Mouse (Mus musculus): ENCODE data around the gene Gucy1b2. TPM values are rescaled to one million over a fixed set of nuclear protein-coding genes. Genes with fewer than 3 reads are reported as not detected.

Gucy1b2 gene
- polyA plus RNA-seq, 2 experiments = 0.10 to 0.15 TPM

- WGBS = 56% methylated on average over 9 of the region's 9 CpGs
- H3K27me3 ChIP-seq (ENCODE audit: control insufficient read depth, insufficient read depth, low read length) = no peaks in the 10 kb centered on the region
- no peak overlapping the region for H3K27ac ChIP-seq (replicated peaks; ENCODE audit: low read depth, low read length)
- TF ChIP-seq POLR2A (IDR thresholded peaks at IDR 0.05; ENCODE audit: borderline replicate concordance, extremely low read depth, insufficient read depth, insufficient read length) = no peak
- ATAC-seq (ENCODE audit: low FRiP score, low read depth) (no peak), DNase-seq (ENCODE audit: low spot score) (no peak)
- H3K4me1 ChIP-seq (ENCODE audit: control insufficient read depth, insufficient read depth, low read length) = peaks cover 2% of the 10 kb centered on the region; the same call in 1 of the 2 replicates
- no peak overlapping the region for H3K4me3 ChIP-seq (replicated peaks; ENCODE audit: low read length)
- H3K9me3 ChIP-seq (ENCODE audit: control insufficient read depth, low read length) = no peaks in the 10 kb centered on the region
- no peak overlapping the region for H3K4me2 ChIP-seq (replicated peaks; ENCODE audit: low read depth, low read length, severe bottlenecking)
- no peaks in the 10 kb centered on the region for H3K36me3 ChIP-seq (ENCODE audit: control insufficient read depth, insufficient read depth, low read length)
- no peak overlapping the region for H3K9ac ChIP-seq (ENCODE audit: low read depth, low read length, severe bottlenecking)
Measured at GRCm38 (mm10) chr14:62454760-62455569, 1.1 kb downstream of the Gucy1b2 start.

GRCm38 (mm10) chr14:62454136-62454535 lies 2.0 kb downstream of the Gucy1b2 start:
- ATAC-seq (ENCODE audit: low FRiP score, low read depth) (no peak), DNase-seq (ENCODE audit: low spot score) (no peak)
- H3K4me3 ChIP-seq (replicated peaks; ENCODE audit: low read length) = no peak overlapping the region
- H3K27me3 ChIP-seq (ENCODE audit: control insufficient read depth, insufficient read depth, low read length) = no peaks in the 10 kb centered on the region
- H3K36me3 ChIP-seq (ENCODE audit: control insufficient read depth, insufficient read depth, low read length) = no peaks in the 10 kb centered on the region
- no peak overlapping the region for H3K4me2 ChIP-seq (replicated peaks; ENCODE audit: low read depth, low read length, severe bottlenecking)
- H3K9me3 ChIP-seq (ENCODE audit: control insufficient read depth, low read length) = no peaks in the 10 kb centered on the region
- no peak overlapping the region for H3K27ac ChIP-seq (replicated peaks; ENCODE audit: low read depth, low read length)
- TF ChIP-seq POLR2A (IDR thresholded peaks at IDR 0.05; ENCODE audit: borderline replicate concordance, extremely low read depth, insufficient read depth, insufficient read length) = no peak
- peaks cover 2% of the 10 kb centered on the region; the same call in 1 of the 2 replicates for H3K4me1 ChIP-seq (ENCODE audit: control insufficient read depth, insufficient read depth, low read length)
- WGBS = 61% methylated on average over 3 of the region's 3 CpGs
- no peak overlapping the region for H3K9ac ChIP-seq (ENCODE audit: low read depth, low read length, severe bottlenecking)

- no peak overlapping the region for H3K9ac ChIP-seq (ENCODE audit: low read depth, low read length, severe bottlenecking)
- peaks cover 2% of the 10 kb centered on the region; the same call in 1 of the 2 replicates for H3K4me1 ChIP-seq (ENCODE audit: control insufficient read depth, insufficient read depth, low read length)
- no peak overlapping the region for H3K27ac ChIP-seq (replicated peaks; ENCODE audit: low read depth, low read length)
- WGBS = 75% methylated on average over 11 of the region's 11 CpGs
- H3K4me2 ChIP-seq (replicated peaks; ENCODE audit: low read depth, low read length, severe bottlenecking) = no peak overlapping the region
- H3K36me3 ChIP-seq (ENCODE audit: control insufficient read depth, insufficient read depth, low read length) = no peaks in the 10 kb centered on the region
- DNase-seq (ENCODE audit: low spot score) = no peak
- no peaks in the 10 kb centered on the region for H3K27me3 ChIP-seq (ENCODE audit: control insufficient read depth, insufficient read depth, low read length)
- TF ChIP-seq POLR2A (IDR thresholded peaks at IDR 0.05; ENCODE audit: borderline replicate concordance, extremely low read depth, insufficient read depth, insufficient read length) = no peak
- no peak overlapping the region for H3K4me3 ChIP-seq (replicated peaks; ENCODE audit: low read length)
- ATAC-seq (ENCODE audit: low FRiP score, low read depth) = no peak
- no peaks in the 10 kb centered on the region for H3K9me3 ChIP-seq (ENCODE audit: control insufficient read depth, low read length)
Measured at GRCm38 (mm10) chr14:62453276-62453675, 2.8 kb downstream of the Gucy1b2 start.

GRCm38 (mm10) chr14:62450706-62451105 lies 5.4 kb downstream of the Gucy1b2 start:
- H3K27ac ChIP-seq (replicated peaks; ENCODE audit: low read depth, low read length) = no peak overlapping the region
- H3K9me3 ChIP-seq (ENCODE audit: control insufficient read depth, low read length) = no peaks in the 10 kb centered on the region
- H3K4me2 ChIP-seq (replicated peaks; ENCODE audit: low read depth, low read length, severe bottlenecking) = no peak overlapping the region
- WGBS = 95% methylated on average over 1 of the region's 1 CpGs
- no peaks in the 10 kb centered on the region for H3K36me3 ChIP-seq (ENCODE audit: control insufficient read depth, insufficient read depth, low read length)
- ATAC-seq (ENCODE audit: low FRiP score, low read depth) (no peak), DNase-seq (ENCODE audit: low spot score) (no peak)
- no peak overlapping the region for H3K9ac ChIP-seq (ENCODE audit: low read depth, low read length, severe bottlenecking)
- no peaks in the 10 kb centered on the region for H3K27me3 ChIP-seq (ENCODE audit: control insufficient read depth, insufficient read depth, low read length)
- no peak for TF ChIP-seq POLR2A (IDR thresholded peaks at IDR 0.05; ENCODE audit: borderline replicate concordance, extremely low read depth, insufficient read depth, insufficient read length)
- H3K4me3 ChIP-seq (replicated peaks; ENCODE audit: low read length) = no peak overlapping the region
- H3K4me1 ChIP-seq (ENCODE audit: control insufficient read depth, insufficient read depth, low read length) = 0 out of 2 replicates have a peak, but pooled peaks cover 4% of the 10 kb centered on the region

- WGBS = 73% methylated on average over 3 of the region's 3 CpGs
Measured at GRCm38 (mm10) chr14:62447214-62447548, 8.9 kb downstream of the Gucy1b2 start.

More at GRCm38 (mm10) chr14:62447214-62447548, 8.9 kb downstream of the Gucy1b2 start:
- Histone ChIP-seq H3K4me2 (replicated peaks; ENCODE audit: low read depth, low read length, severe bottlenecking) (no peak overlapping the region), H3K9me3 (ENCODE audit: control insufficient read depth, low read length) (no peaks in the 10 kb centered on the region), H3K36me3 (ENCODE audit: control insufficient read depth, insufficient read depth, low read length) (no peaks in the 10 kb centered on the region), H3K4me1 (ENCODE audit: control insufficient read depth, insufficient read depth, low read length) (peaks cover 9% of the 10 kb centered on the region), H3K4me3 (replicated peaks; ENCODE audit: low read length) (no peak overlapping the region), H3K9ac (ENCODE audit: low read depth, low read length, severe bottlenecking) (no peak overlapping the region), H3K27ac (replicated peaks; ENCODE audit: low read depth, low read length) (no peak overlapping the region), H3K27me3 (ENCODE audit: control insufficient read depth, insufficient read depth, low read length) (no peaks in the 10 kb centered on the region)
- ATAC-seq (ENCODE audit: low FRiP score, low read depth) (no peak), DNase-seq (ENCODE audit: low spot score) (peak; percentile 50)
- TF ChIP-seq POLR2A (IDR thresholded peaks at IDR 0.05; ENCODE audit: borderline replicate concordance, extremely low read depth, insufficient read depth, insufficient read length) = no peak

Measured in limb, embryonic 14.5 days (tissue).